Mouse (Mus musculus) embryonic facial prominence, embryonic 14.5 days (tissue): Measurements from ENCODE around the gene Fyb2. TPM values are rescaled to one million over a fixed set of nuclear protein-coding genes. Genes with fewer than 3 reads are reported as not detected.
A peak's percentile ranks its signal among the peaks of the same experiment; 100 is the strongest.

ENCODE experiments used
- ATAC-seq: fragments of 200-750 bp; cut with Nextera tagmentation; 2 replicates; pipeline ENCODE4 v1.8.0; 2017; ENCODE audit warnings: low read depth, moderate number of reproducible peaks, moderate TSS enrichment
- DNase-seq: peaks from one replicate; pipeline ENCODE4 v3.0.0-alpha.2; 2015; ENCODE audit warnings: low spot score
- H3K27ac ChIP-seq: fragments of 300-500 bp; sonication (generic); replicated peaks from 2 replicates; pipeline ENCODE4 v1.5.1; 2014; ENCODE audit warnings: low read depth, mild to moderate bottlenecking, low read length, moderate library complexity
- H3K27me3 ChIP-seq: fragments of 300-500 bp; sonication (generic); replicated peaks from 2 replicates; pipeline ENCODE4 v1.6.1; 2014; ENCODE audit warnings: low read length; ENCODE audit not compliant: control insufficient read depth, insufficient read depth
- H3K36me3 ChIP-seq: fragments of 300-500 bp; sonication (generic); 2 replicates; pipeline ENCODE4 v1.6.1; 2014; ENCODE audit warnings: low read length, mixed read lengths; ENCODE audit not compliant: control insufficient read depth, insufficient read depth
- H3K4me1 ChIP-seq: fragments of 300-500 bp; sonication (generic); 2 replicates; pipeline ENCODE4 v1.6.1; 2014; ENCODE audit warnings: antibody characterized with exemption, low read length; ENCODE audit not compliant: control insufficient read depth, insufficient read depth
- H3K4me2 ChIP-seq: fragments of 300-500 bp; sonication (generic); 2 replicates; pipeline ENCODE4 v1.6.1; 2014; ENCODE audit warnings: low read depth, mild to moderate bottlenecking, low read length, moderate library complexity, mixed read lengths
- H3K4me3 ChIP-seq: fragments of 300-500 bp; sonication (generic); 2 replicates; pipeline ENCODE4 v1.5.1; 2014; ENCODE audit warnings: low read depth, mild to moderate bottlenecking, low read length
- H3K9ac ChIP-seq: fragments of 300-500 bp; sonication (generic); 2 replicates; pipeline ENCODE4 v1.6.1; 2014; ENCODE audit warnings: low read depth, mild to moderate bottlenecking, low read length, moderate library complexity, mixed read lengths
- H3K9me3 ChIP-seq: fragments of 300-500 bp; sonication (generic); 2 replicates; pipeline ENCODE4 v1.6.1; 2016; ENCODE audit warnings: low read length; ENCODE audit not compliant: control insufficient read depth
- WGBS: fragments of 180-500 bp; shearing (Covaris S2); extraction: QIAGEN DNeasy Blood & Tissue Kit; methylation state at CpG from one replicate; pipeline ENCODE4 v1.1.7; 2014; 5-methylcytosine and 5-hydroxymethylcytosine counted together
- polyA plus RNA-seq: library from polyadenylated mRNA; unstranded; fragments of >200 nt; fragmentation: Nextera tagmentation; extraction: Ambion mirVana; gene quantifications from 2 replicates; pipeline ENCODE4 v1.2.1, GENCODE M21; 2014

Fyb2 gene
- polyA plus RNA-seq, 1 experiment from 2014 or later: 0.28 TPM

DNA sequence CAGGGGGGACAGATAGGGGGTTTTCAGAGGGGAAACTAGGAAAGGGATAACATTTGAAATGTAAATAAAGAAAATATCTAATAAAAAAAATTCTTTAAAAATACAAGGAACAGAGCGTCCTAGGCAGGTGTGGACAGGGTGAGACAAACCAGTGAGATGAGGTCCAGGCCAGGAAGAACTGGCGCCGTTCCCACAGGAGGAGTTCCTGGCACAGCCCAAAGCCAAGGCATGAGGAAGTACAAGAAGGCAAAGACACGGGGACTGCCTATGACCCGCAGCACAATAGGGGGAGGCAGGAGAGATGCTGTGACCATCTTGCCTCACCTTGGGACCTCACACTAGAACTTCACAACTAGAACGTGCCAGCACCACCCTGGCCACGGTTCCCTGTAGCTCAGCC, 21.5 kb upstream of the Fyb2 start:
- Histone ChIP-seq H3K4me1 (peaks cover 6% of the 10 kb centered on the region; the same call in 1 of the 2 replicates), H3K4me2 (no peak overlapping the region), H3K27me3 (no peaks in the 10 kb centered on the region), H3K36me3 (no peaks in the 10 kb centered on the region), H3K9ac (no peak overlapping the region), H3K27ac (no peak overlapping the region), H3K4me3 (no peak overlapping the region), H3K9me3 (no peaks in the 10 kb centered on the region)
- no peak for DNase-seq
- 86% methylated on average over 7 of the region's 7 CpGs for WGBS
- ATAC-seq: no peak

GRCm38 (mm10) chr4:104893588-104893987, 19.7 kb upstream of the Fyb2 start:
- Histone ChIP-seq H3K36me3 (no peaks in the 10 kb centered on the region), H3K9ac (no peak overlapping the region), H3K9me3 (no peaks in the 10 kb centered on the region), H3K4me1 (peaks cover 6% of the 10 kb centered on the region; the same call in 1 of the 2 replicates), H3K27ac (no peak overlapping the region), H3K4me3 (no peak overlapping the region), H3K4me2 (no peak overlapping the region), H3K27me3 (no peaks in the 10 kb centered on the region)
- ATAC-seq: no peak
- WGBS: 66% methylated on average over 5 of the region's 5 CpGs
- no peak for DNase-seq

GRCm38 (mm10) chr4:104894004-104894734, 19.1 kb upstream of the Fyb2 start:
- WGBS: 51% methylated on average over 13 of the region's 13 CpGs
- Histone ChIP-seq H3K27me3 (no peaks in the 10 kb centered on the region), H3K9ac (no peak overlapping the region), H3K27ac (no peak overlapping the region), H3K36me3 (no peaks in the 10 kb centered on the region), H3K4me1 (peaks cover 3% of the 10 kb centered on the region; the same call in 1 of the 2 replicates), H3K4me2 (no peak overlapping the region), H3K4me3 (no peak overlapping the region), H3K9me3 (no peaks in the 10 kb centered on the region)
- DNase-seq (peak; percentile 59), ATAC-seq (no peak)

DNA sequence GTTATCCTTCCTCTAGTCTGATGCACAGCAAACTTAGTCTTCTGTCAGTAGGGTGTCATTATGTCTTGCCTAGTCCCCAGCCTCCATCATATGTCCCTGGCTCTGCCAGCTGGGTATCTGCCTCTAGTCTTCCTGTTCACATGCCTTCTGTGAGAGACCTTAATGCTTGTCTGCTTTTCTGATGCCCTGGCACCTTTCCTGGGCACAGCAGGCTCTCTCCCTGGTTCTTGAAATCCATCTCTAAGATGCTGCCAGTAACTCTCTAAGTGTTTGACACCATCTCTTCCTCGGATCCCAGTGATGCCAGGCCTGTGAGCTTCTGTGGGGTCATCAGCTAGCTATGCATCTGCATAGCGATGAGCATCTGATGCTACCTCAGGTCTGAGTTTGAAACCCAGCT, 10.4 kb upstream of the Fyb2 start:
- Histone ChIP-seq H3K4me2 (no peak overlapping the region), H3K9me3 (no peaks in the 10 kb centered on the region), H3K4me3 (no peak overlapping the region), H3K4me1 (no peaks in the 10 kb centered on the region), H3K36me3 (no peaks in the 10 kb centered on the region), H3K9ac (no peak overlapping the region), H3K27ac (no peak overlapping the region), H3K27me3 (no peaks in the 10 kb centered on the region)
- no peak for DNase-seq
- 79% methylated on average over 2 of the region's 2 CpGs for WGBS
- no peak for ATAC-seq

- no peak for DNase-seq
- Histone ChIP-seq H3K9me3 (no peaks in the 10 kb centered on the region), H3K4me2 (no peak overlapping the region), H3K27ac (no peak overlapping the region), H3K4me3 (no peak overlapping the region), H3K27me3 (no peaks in the 10 kb centered on the region), H3K36me3 (no peaks in the 10 kb centered on the region), H3K4me1 (no peaks in the 10 kb centered on the region), H3K9ac (no peak overlapping the region)
- WGBS: 82% methylated on average over 6 of the region's 6 CpGs
- no peak for ATAC-seq
These were observed 8.2 kb upstream of the Fyb2 start for GRCm38 (mm10) chr4:104905049-104905448.

DNA sequence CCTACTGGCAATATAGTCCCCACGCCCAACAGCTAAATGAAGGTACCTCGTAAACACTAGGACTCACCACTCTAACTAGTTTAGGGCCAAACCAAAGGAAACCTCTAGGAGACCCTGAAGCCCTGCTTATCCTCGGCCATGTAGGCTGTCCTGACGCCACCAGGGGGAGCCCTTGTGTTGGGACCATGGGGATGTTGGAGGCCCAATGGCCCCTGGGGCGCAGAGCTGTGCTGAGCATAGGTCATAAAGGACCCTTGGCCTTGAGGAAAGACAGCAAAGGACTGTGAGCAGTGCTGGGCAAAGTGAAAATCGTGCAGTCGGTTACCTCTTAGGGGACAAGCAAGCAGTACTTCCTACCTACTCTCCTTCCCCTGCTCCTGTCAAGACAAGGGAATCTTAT, 1.6 kb upstream of the Fyb2 start:
- H3K36me3 ChIP-seq: no peaks in the 10 kb centered on the region
- no peak overlapping the region for H3K27ac ChIP-seq
- 29% methylated on average over 7 of the region's 7 CpGs for WGBS
- no peak overlapping the region for H3K9ac ChIP-seq
- 0 out of 2 replicates have a peak, but pooled peaks cover 10% of the 10 kb centered on the region for H3K27me3 ChIP-seq
- peaks cover 4% of the 10 kb centered on the region; the same call in 1 of the 2 replicates for H3K4me1 ChIP-seq
- ATAC-seq: peak; percentile 76
- no peak overlapping the region for H3K4me2 ChIP-seq
- DNase-seq: peak; percentile 67
- no peaks in the 10 kb centered on the region for H3K9me3 ChIP-seq
- H3K4me3 ChIP-seq: no peak overlapping the region

DNA sequence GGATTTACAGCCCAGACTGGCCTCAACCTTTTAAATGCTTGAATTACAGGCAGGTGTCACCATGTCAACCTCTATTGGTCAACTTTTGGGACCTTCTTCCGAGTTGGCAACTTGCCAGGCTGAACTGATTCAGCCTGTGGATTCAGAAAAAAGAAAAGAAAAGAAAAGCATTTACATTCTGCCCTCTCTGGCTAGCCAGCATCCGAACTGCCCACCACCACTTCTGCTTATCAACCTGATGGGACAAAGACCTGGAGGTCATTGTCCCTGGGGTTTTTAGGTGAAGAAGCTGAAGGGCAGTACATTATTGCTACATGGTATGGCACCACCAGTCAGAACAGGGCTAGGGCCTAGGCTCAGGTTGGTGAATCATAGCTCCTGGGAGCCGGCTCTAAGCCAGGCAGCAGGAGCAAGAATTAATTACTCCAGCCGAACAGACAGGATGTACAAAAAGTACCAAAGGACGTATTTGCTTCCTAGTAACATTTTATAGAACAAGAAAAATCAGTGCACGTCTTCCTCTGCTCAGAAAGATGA, 1.5 kb downstream of the Fyb2 start:
- no peak for DNase-seq
- no peak for ATAC-seq
- Histone ChIP-seq H3K9ac (no peak overlapping the region), H3K27ac (no peak overlapping the region), H3K4me3 (no peak overlapping the region), H3K4me1 (peaks cover 4% of the 10 kb centered on the region; the same call in 1 of the 2 replicates), H3K36me3 (no peaks in the 10 kb centered on the region), H3K9me3 (no peaks in the 10 kb centered on the region), H3K27me3 (0 out of 2 replicates have a peak, but pooled peaks cover 10% of the 10 kb centered on the region), H3K4me2 (no peak overlapping the region)
- WGBS: 57% methylated on average over 6 of the region's 6 CpGs

DNA sequence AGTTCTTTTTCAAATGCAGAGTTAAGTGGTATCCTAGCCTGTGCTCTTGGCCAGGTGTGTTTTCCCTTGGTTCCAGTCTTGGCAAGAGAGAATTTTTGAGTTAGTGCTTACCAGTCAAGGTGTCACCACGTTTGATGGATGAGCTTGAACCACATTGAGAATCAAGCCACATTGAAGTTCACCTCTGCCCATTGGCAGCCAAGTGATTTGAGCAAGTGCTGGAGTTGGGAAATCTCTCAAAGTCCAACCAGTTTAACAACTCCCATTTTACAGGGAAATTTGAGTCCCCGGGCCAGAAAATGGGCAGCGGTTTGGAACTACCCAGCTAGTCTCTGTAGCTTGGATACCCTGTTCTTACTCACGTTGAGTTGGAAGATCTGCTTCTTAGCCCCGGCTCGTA, 4.8 kb downstream of the Fyb2 start:
- Histone ChIP-seq H3K9me3 (no peaks in the 10 kb centered on the region), H3K36me3 (no peaks in the 10 kb centered on the region), H3K4me3 (no peak overlapping the region), H3K27me3 (0 out of 2 replicates have a peak, but pooled peaks cover 10% of the 10 kb centered on the region), H3K4me2 (no peak overlapping the region), H3K9ac (no peak overlapping the region), H3K27ac (no peak overlapping the region), H3K4me1 (peaks cover 4% of the 10 kb centered on the region; the same call in 1 of the 2 replicates)
- ATAC-seq (no peak), DNase-seq (no peak)
- WGBS: 76% methylated on average over 6 of the region's 6 CpGs

- H3K27me3 ChIP-seq: no peaks in the 10 kb centered on the region
- H3K9me3 ChIP-seq: no peaks in the 10 kb centered on the region
- no peak overlapping the region for H3K4me2 ChIP-seq
- 85% methylated on average over 5 of the region's 5 CpGs for WGBS
- H3K4me1 ChIP-seq: no peaks in the 10 kb centered on the region
- H3K36me3 ChIP-seq: no peaks in the 10 kb centered on the region
- ATAC-seq: no peak
- DNase-seq: no peak
- H3K27ac ChIP-seq: no peak overlapping the region
- no peak overlapping the region for H3K9ac ChIP-seq
- no peak overlapping the region for H3K4me3 ChIP-seq
These were observed 12.1 kb downstream of the Fyb2 start for GRCm38 (mm10) chr4:104925383-104925782.
